Mouse (Mus musculus): ENCODE measurements at regions not wholly inside any gene's neighbourhood (a gene's known extent, or its start where the extent isn't known, plus 50 kb on each side); places are given as distances from the start of the nearest gene placed in this dataset.

DNA sequence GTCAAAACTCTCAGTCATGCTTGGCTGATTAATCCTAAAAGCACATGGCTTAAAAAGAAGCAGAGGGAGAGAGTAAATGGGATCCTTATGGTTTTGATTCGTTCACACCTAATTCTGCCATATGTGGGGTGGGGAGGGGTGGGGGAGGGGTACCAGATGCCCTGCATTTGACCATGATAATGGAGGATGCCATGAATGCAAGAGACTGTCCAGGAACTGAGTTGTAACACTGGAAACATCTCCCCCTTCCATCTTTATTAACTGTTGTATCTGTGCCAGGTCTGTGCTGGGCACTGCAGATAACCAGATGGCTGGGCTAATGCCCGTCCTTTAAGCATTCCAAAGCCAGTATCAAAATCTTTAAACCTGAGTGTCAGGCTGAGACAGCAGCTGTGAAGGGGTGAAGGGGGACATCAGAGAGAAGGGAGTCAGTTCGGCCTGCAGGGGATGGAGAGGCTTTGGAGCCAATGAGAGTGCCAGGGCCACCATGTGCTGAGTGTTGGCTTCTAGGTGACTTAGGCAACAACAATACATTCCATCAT is 169.0 kb upstream of the Usp24 start:
- no peak for TF ChIP-seq POLR2A (IDR thresholded peaks at IDR 0.05; ENCODE audit: insufficient read length, low read depth)
- no peak for TF ChIP-seq POLR2AphosphoS2 (IDR thresholded peaks at IDR 0.05; ENCODE audit: insufficient read length, low read depth)
- TF ChIP-seq USF1 (IDR thresholded peaks at IDR 0.05; ENCODE audit: low read depth): no peak
- TF ChIP-seq E2F4 (IDR thresholded peaks at IDR 0.05; ENCODE audit: insufficient read depth): no peak
- no peak for TF ChIP-seq TCF3 (IDR thresholded peaks at IDR 0.05; ENCODE audit: insufficient read length, low read depth)
- TF ChIP-seq TCF12 (IDR thresholded peaks at IDR 0.05; ENCODE audit: insufficient read depth, poor library complexity, severe bottlenecking): no peak

All from myocyte (in vitro differentiated cells).